28 mouse cellular contexts compared by ENCODE assay signal in the genomic region with DNA sequence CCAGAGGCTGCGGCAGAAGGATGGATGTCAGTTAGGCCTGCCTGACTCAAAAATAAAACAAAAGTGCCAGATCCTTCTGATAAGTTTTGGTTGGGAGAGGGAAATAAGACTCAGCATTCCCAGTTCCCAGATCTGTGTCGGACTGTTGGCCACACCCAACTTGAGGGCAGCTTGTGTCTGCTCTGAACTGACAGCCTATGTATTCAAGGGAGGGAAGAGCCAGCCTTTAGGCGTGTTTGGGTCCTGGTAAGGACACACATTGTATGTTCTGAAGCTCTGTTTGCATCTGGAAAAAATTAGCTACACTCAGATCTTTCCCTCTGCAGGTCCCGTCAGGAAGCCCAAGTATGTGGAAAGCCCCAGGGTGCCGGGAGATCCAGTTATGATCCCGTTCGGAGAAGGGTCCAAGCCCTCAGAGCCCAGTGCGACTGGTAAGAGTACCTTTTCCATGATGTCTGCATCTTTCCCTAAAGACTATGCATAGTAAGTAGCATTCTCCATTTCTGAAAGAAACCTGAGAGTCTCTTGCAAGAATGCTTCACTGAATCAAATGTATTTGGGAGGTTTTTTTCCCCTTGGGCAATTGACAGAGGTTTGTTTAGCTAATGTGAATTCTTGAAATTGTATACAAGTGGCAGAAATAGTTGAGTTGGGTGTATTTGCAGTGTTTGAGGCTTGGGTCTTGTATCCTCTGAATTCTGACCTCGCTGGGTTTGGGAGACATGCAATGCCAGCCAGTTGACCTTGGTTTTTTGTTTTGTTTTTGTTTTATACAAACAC.
DNase-seq lines count a peak whose midpoint lies in the region; ATAC-seq lines count a peak whose summit lies in the region.
"Had no signal": no experiment of that assay in that cellular context is flagged by ENCODE, and none has a peak within 500 bp of the region (broad histone marks: within the 10 kb centered on the region; RNA-seq: fewer than 3 reads in every experiment).

No protein-coding gene starts in this region.

- peaks cover 10% of the 10 kb centered on the region; the same call in 1 of the 2 replicates for H3K36me3 ChIP-seq in kidney, embryonic 16.5 days (ENCODE audit: insufficient read depth, low read length)
- 0 out of 2 replicates have a peak, but pooled peaks cover 7% of the 10 kb centered on the region for H3K36me3 ChIP-seq in embryonic facial prominence, embryonic 12.5 days
- no peaks in the 10 kb centered on the region for H3K36me3 ChIP-seq in stomach, embryonic 16.5 days (ENCODE audit: control insufficient read depth, insufficient read depth, low read length)
- no peaks in the 10 kb centered on the region for H3K36me3 ChIP-seq in midbrain, embryonic 11.5 days (ENCODE audit: control insufficient read depth, insufficient read depth, low read length)
- H3K36me3 ChIP-seq: G1E; liver, embryonic 15.5 days had no signal

- ATAC-seq in kidney, embryonic 16.5 days (ENCODE audit: low FRiP score, low TSS enrichment) = no peak
- ATAC-seq in embryonic facial prominence, embryonic 12.5 days (ENCODE audit: insufficient number of reproducible peaks, insufficient read depth, low FRiP score, low TSS enrichment) = no peak
- ATAC-seq in stomach, embryonic 16.5 days (ENCODE audit: insufficient read depth, low FRiP score) = no peak
- ATAC-seq in midbrain, embryonic 11.5 days (ENCODE audit: low FRiP score) = no peak
- ATAC-seq: activated CD4-positive, CD25-positive, alpha-beta regulatory T cell, adult 4 months; forebrain, embryonic 16.5 days had no signal

- no peak overlapping the region for H3K4me2 ChIP-seq in kidney, embryonic 16.5 days (replicated peaks; ENCODE audit: low read depth, low read length)
- H3K4me2 ChIP-seq in embryonic facial prominence, embryonic 12.5 days (replicated peaks) = peak overlapping the region; percentile 16; the same call in 1 of the 2 replicates
- no peak overlapping the region for H3K4me2 ChIP-seq in stomach, embryonic 16.5 days (ENCODE audit: low read depth, low read length)
- H3K4me2 ChIP-seq in midbrain, embryonic 11.5 days = no peak overlapping the region
- H3K4me2 ChIP-seq: heart, embryonic 12.5 days; liver, embryonic 15.5 days had no signal

- peaks cover 39% of the 10 kb centered on the region for H3K4me1 ChIP-seq in kidney, embryonic 16.5 days (ENCODE audit: insufficient read depth, low read length)
- H3K4me1 ChIP-seq in embryonic facial prominence, embryonic 12.5 days = peaks cover 37% of the 10 kb centered on the region
- peaks cover 20% of the 10 kb centered on the region; the same call in 1 of the 2 replicates for H3K4me1 ChIP-seq in stomach, embryonic 16.5 days (ENCODE audit: control insufficient read depth, insufficient read depth, low read length)
- no peaks in the 10 kb centered on the region for H3K4me1 ChIP-seq in midbrain, embryonic 11.5 days (ENCODE audit: control insufficient read depth, insufficient read depth, low read length)
- H3K4me1 ChIP-seq: liver, embryonic 15.5 days had no signal

- intact Hi-C loops in heart, postnatal 10 days (cut with DNase I) = no loop called here

- H3K27ac ChIP-seq in kidney, embryonic 16.5 days (ENCODE audit: low read length) = peak overlapping the region; percentile 36; the same call in 1 of the 2 replicates
- H3K27ac ChIP-seq in embryonic facial prominence, embryonic 12.5 days = peak overlapping the region; percentile 86
- peak overlapping the region; percentile 47; the same call in 1 of the 2 replicates for H3K27ac ChIP-seq in stomach, embryonic 16.5 days (ENCODE audit: low read length)
- H3K27ac ChIP-seq in midbrain, embryonic 11.5 days (ENCODE audit: low read depth, low read length) = no peak overlapping the region
- H3K27ac ChIP-seq: forebrain, embryonic 10.5 days; liver, embryonic 15.5 days had no signal

- H3K9ac ChIP-seq in kidney, embryonic 16.5 days (replicated peaks; ENCODE audit: low read length) = no peak overlapping the region
- no peak overlapping the region for H3K9ac ChIP-seq in embryonic facial prominence, embryonic 12.5 days
- H3K9ac ChIP-seq in stomach, embryonic 16.5 days (ENCODE audit: low read length) = no peak overlapping the region
- H3K9ac ChIP-seq in midbrain, embryonic 11.5 days (ENCODE audit: low read length) = no peak overlapping the region
- H3K9ac ChIP-seq: heart, embryonic 12.5 days; liver, embryonic 15.5 days had no signal

- no peaks in the 10 kb centered on the region for H3K9me3 ChIP-seq in kidney, embryonic 16.5 days (ENCODE audit: low read length)
- no peaks in the 10 kb centered on the region for H3K9me3 ChIP-seq in embryonic facial prominence, embryonic 12.5 days
- no peaks in the 10 kb centered on the region for H3K9me3 ChIP-seq in stomach, embryonic 16.5 days (replicated peaks; ENCODE audit: control insufficient read depth, low read length)
- no peaks in the 10 kb centered on the region for H3K9me3 ChIP-seq in midbrain, embryonic 11.5 days (ENCODE audit: control insufficient read depth, low read length)
- H3K9me3 ChIP-seq: forebrain, embryonic 10.5 days; G1E; heart, embryonic 12.5 days; liver, embryonic 15.5 days had no signal

- WGBS in kidney, embryonic 16.5 days = 73% methylated on average over 9 of the region's 9 CpGs
- WGBS in embryonic facial prominence, embryonic 12.5 days = 31% methylated on average over 9 of the region's 9 CpGs
- 75% methylated on average over 9 of the region's 9 CpGs for WGBS in stomach, embryonic 16.5 days
- 80% methylated on average over 9 of the region's 9 CpGs for WGBS in midbrain, embryonic 11.5 days

- no peaks in the 10 kb centered on the region for H3K27me3 ChIP-seq in kidney, embryonic 16.5 days (ENCODE audit: insufficient read depth, low read length)
- no peaks in the 10 kb centered on the region for H3K27me3 ChIP-seq in embryonic facial prominence, embryonic 12.5 days
- no peaks in the 10 kb centered on the region for H3K27me3 ChIP-seq in stomach, embryonic 16.5 days (ENCODE audit: control insufficient read depth, insufficient read depth, low read length)
- H3K27me3 ChIP-seq in midbrain, embryonic 11.5 days (ENCODE audit: control insufficient read depth, insufficient read depth, low read length) = no peaks in the 10 kb centered on the region
- H3K27me3 ChIP-seq: CH12.LX; heart, embryonic 12.5 days; liver, embryonic 15.5 days had no signal

- no peak overlapping the region for H3K4me3 ChIP-seq in kidney, embryonic 16.5 days (ENCODE audit: low read length)
- no peak overlapping the region for H3K4me3 ChIP-seq in embryonic facial prominence, embryonic 12.5 days
- no peak overlapping the region for H3K4me3 ChIP-seq in stomach, embryonic 16.5 days (replicated peaks; ENCODE audit: low read length)
- no peak overlapping the region for H3K4me3 ChIP-seq in midbrain, embryonic 11.5 days (ENCODE audit: low read depth, low read length)
- H3K4me3 ChIP-seq: forebrain, embryonic 10.5 days; heart, embryonic 12.5 days; liver, embryonic 15.5 days had no signal

- DNase-seq in kidney, postnatal 36 days = no peak
- peak; percentile 57 for DNase-seq in ZHBTc4 (ENCODE audit: low read depth, low spot score)
- DNase-seq in heart, postnatal 10 days = no peak
- DNase-seq in midbrain, embryonic 11.5 days (ENCODE audit: low spot score, missing footprints) = no peak
- DNase-seq: adrenal gland, adult 8-10 months; B cell, adult 2 months; cerebellum, adult 11-12 months; cerebellum, postnatal 14 days; gastrocnemius, postnatal 14 days; heart, adult 18-20 months; heart, postnatal 14 days; kidney, adult 18-20 months; liver; lung, postnatal 10 days; midbrain, embryonic 14.5 days; right cerebral cortex, postnatal 14 days; spleen, adult 18-20 months; thymus, postnatal 14 days had no signal
